Mouse (Mus musculus): ENCODE results near the gene Gm26661. TPM values are rescaled to one million over a fixed set of nuclear protein-coding genes. Genes with fewer than 3 reads are reported as not detected.

Gm26661 gene
- polyA plus RNA-seq, 1 experiment from 2014 or later = not detected

DNA sequence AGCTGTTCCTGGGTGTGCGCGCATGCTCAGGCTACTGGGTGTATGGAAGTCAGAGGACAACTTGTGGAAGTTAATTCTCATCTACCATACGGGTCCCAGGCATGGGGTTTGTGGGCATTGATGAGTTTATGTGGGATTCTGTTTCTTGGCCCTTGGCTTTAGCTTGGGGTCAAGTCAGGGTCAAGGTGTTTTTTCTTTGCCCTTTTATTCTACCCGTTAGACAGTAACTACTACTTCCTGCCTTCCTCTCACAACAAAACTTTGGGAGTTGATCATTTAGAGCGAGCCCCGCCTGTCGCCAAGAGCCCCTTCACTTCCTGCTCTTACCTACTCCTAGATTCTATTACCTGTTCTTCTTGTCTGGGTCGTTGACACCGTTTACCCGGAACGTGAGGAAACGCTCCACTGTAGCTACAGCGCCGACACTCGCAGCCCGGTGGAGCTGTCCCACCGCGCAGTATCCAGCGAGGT, 291 bp upstream of the Gm26661 start:
- H3K27me3 ChIP-seq (ENCODE audit: control insufficient read depth, insufficient read depth, low read length) = no peaks in the 10 kb centered on the region
- H3K4me3 ChIP-seq (ENCODE audit: low read depth, low read length) = peak overlapping the region; percentile 30
- ATAC-seq (replicated peaks; ENCODE audit: insufficient number of reproducible peaks, low FRiP score, low TSS enrichment, low read depth) = no peak; the same call in 1 of the 2 replicates
- no peaks in the 10 kb centered on the region for H3K9me3 ChIP-seq (replicated peaks; ENCODE audit: control insufficient read depth, low read length)
- H3K4me1 ChIP-seq (ENCODE audit: control insufficient read depth, insufficient read depth, low read length) = no peaks in the 10 kb centered on the region
- no peaks in the 10 kb centered on the region for H3K36me3 ChIP-seq (replicated peaks; ENCODE audit: control insufficient read depth, insufficient read depth, low read depth, low read length)
- no peak overlapping the region for H3K9ac ChIP-seq (replicated peaks; ENCODE audit: low read length)
- peak overlapping the region; percentile 63 for H3K4me2 ChIP-seq (ENCODE audit: low read depth, low read length)
- WGBS = 14% methylated on average over 19 of the region's 19 CpGs
- no peak for DNase-seq (ENCODE audit: low spot score)
- no peak overlapping the region for H3K27ac ChIP-seq (replicated peaks; ENCODE audit: low read depth, low read length)

DNA sequence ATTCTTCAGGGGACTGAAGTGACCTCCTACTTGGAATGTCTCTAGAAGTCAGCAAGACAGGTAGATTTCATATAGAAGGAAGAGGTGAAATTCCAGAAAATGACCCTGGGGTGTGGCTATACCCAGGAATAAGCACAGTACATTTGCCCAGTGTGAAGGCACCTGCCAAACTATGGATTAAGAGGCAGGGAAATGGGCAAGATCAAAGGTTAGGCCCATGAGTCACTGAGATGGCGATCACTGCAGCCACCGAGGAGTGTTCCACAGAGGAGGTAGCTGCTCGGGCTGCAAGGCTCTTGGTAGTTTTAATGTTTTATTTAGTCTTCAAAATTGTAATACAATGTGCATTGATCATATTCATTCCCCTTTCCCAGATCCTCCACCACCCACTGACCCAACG, 4.6 kb downstream of the Gm26661 start:
- no peak for DNase-seq (ENCODE audit: low spot score)

DNA sequence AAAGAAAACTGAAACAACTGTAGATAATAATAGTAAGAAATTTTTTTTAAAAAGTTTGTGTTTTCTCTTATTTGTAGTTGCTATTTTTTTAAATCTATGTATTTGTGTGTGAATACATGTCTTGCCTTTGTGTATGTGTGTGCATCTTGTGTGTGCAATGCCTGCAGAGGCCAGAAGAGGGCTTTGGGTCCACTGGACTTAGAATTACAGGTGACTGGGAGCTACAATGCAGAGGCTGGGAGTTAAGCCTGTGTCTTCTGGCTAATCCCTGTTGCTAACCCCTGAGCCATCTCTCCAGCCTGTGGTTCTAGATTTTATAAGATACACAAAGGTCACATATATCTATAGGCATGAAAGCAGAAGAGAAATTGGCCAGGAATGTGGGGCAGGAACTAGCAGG, 9.2 kb downstream of the Gm26661 start:
- Histone ChIP-seq H3K4me2 (ENCODE audit: low read depth, low read length) (no peak overlapping the region), H3K9me3 (replicated peaks; ENCODE audit: control insufficient read depth, low read length) (no peaks in the 10 kb centered on the region), H3K36me3 (replicated peaks; ENCODE audit: control insufficient read depth, insufficient read depth, low read depth, low read length) (no peaks in the 10 kb centered on the region), H3K4me1 (ENCODE audit: control insufficient read depth, insufficient read depth, low read length) (no peaks in the 10 kb centered on the region), H3K27me3 (ENCODE audit: control insufficient read depth, insufficient read depth, low read length) (no peaks in the 10 kb centered on the region), H3K9ac (replicated peaks; ENCODE audit: low read length) (no peak overlapping the region), H3K4me3 (ENCODE audit: low read depth, low read length) (no peak overlapping the region), H3K27ac (replicated peaks; ENCODE audit: low read depth, low read length) (no peak overlapping the region)
- no peak for ATAC-seq (replicated peaks; ENCODE audit: insufficient number of reproducible peaks, low FRiP score, low TSS enrichment, low read depth)
- no peak for DNase-seq (ENCODE audit: low spot score)

More for the DNA sequence above, 4.6 kb downstream of the Gm26661 start:
- H3K9me3 ChIP-seq (replicated peaks; ENCODE audit: control insufficient read depth, low read length) = no peaks in the 10 kb centered on the region
- no peak overlapping the region for H3K9ac ChIP-seq (replicated peaks; ENCODE audit: low read length)
- ATAC-seq (replicated peaks; ENCODE audit: insufficient number of reproducible peaks, low FRiP score, low TSS enrichment, low read depth) = no peak
- no peaks in the 10 kb centered on the region for H3K36me3 ChIP-seq (replicated peaks; ENCODE audit: control insufficient read depth, insufficient read depth, low read depth, low read length)
- 83% methylated on average over 4 of the region's 4 CpGs for WGBS
- no peak overlapping the region for H3K4me3 ChIP-seq (ENCODE audit: low read depth, low read length)
- no peak overlapping the region for H3K27ac ChIP-seq (replicated peaks; ENCODE audit: low read depth, low read length)
- H3K27me3 ChIP-seq (ENCODE audit: control insufficient read depth, insufficient read depth, low read length) = no peaks in the 10 kb centered on the region
- no peak overlapping the region for H3K4me2 ChIP-seq (ENCODE audit: low read depth, low read length)
- H3K4me1 ChIP-seq (ENCODE audit: control insufficient read depth, insufficient read depth, low read length) = no peaks in the 10 kb centered on the region

DNA sequence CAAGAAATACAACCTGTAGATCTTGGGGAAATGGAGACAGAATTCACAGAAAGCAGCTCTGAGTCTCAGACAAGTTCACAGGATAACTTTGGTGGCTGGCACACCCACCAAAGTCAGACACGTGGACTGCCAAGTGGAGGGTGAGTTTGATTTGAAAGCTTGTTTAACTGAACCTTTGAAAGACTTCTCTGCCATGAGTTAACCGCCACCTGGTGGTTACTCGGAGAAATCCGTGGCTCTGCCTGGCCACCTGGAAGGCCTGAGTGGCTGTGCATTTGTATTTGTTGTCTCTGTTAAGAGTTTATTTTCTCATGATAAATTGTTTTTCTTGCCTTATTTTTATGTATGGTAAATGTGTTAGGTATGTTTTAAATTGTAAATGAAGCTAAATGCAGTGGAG, 10.4 kb downstream of the Gm26661 start:
- Histone ChIP-seq H3K9ac (replicated peaks; ENCODE audit: low read length) (no peak overlapping the region), H3K27ac (replicated peaks; ENCODE audit: low read depth, low read length) (no peak overlapping the region), H3K27me3 (ENCODE audit: control insufficient read depth, insufficient read depth, low read length) (no peaks in the 10 kb centered on the region), H3K36me3 (replicated peaks; ENCODE audit: control insufficient read depth, insufficient read depth, low read depth, low read length) (no peaks in the 10 kb centered on the region), H3K4me2 (ENCODE audit: low read depth, low read length) (no peak overlapping the region), H3K4me1 (ENCODE audit: control insufficient read depth, insufficient read depth, low read length) (no peaks in the 10 kb centered on the region), H3K9me3 (replicated peaks; ENCODE audit: control insufficient read depth, low read length) (no peaks in the 10 kb centered on the region), H3K4me3 (ENCODE audit: low read depth, low read length) (no peak overlapping the region)
- peak; percentile 60 for DNase-seq (ENCODE audit: low spot score)
- no peak for ATAC-seq (replicated peaks; ENCODE audit: insufficient number of reproducible peaks, low FRiP score, low TSS enrichment, low read depth)
- 12% methylated on average over 4 of the region's 4 CpGs for WGBS

DNA sequence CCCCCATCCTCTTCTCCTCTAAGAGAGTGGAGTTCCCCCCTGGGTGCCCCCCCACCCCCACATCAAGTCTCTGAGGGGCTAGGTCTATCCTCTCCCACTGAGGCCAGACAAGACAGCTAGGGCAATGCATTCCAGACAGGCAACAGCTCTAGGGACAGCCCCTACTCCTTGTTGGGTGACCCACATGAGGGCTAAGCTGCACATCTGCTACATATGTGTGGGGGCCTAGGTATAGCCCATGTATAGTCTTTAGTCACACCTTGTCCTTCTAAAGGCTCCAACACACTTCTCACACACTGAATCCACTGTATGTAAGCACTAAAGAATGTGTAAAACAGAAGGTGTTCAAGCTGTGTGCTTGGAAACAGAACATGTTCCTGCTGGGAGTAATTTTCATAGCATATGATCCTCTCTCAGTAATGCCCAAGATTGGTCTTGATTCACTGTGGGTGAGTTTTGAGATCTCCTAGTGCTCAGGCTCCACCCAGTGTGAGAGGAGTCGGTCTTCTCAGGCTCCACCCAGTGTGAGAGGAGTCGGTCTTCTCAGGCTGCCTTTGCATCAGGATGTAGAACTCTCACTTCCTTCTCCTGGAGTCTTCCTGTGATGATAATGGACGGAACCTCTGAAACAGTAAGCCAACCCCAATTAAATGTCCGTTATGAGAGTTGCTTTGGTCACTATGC, 12.6 kb downstream of the Gm26661 start:
- Histone ChIP-seq H3K36me3 (replicated peaks; ENCODE audit: control insufficient read depth, insufficient read depth, low read depth, low read length) (no peaks in the 10 kb centered on the region), H3K27ac (replicated peaks; ENCODE audit: low read depth, low read length) (no peak overlapping the region), H3K4me3 (ENCODE audit: low read depth, low read length) (no peak overlapping the region), H3K9me3 (replicated peaks; ENCODE audit: control insufficient read depth, low read length) (no peaks in the 10 kb centered on the region), H3K4me2 (ENCODE audit: low read depth, low read length) (no peak overlapping the region), H3K9ac (replicated peaks; ENCODE audit: low read length) (no peak overlapping the region), H3K27me3 (ENCODE audit: control insufficient read depth, insufficient read depth, low read length) (no peaks in the 10 kb centered on the region), H3K4me1 (ENCODE audit: control insufficient read depth, insufficient read depth, low read length) (no peaks in the 10 kb centered on the region)
- DNase-seq (ENCODE audit: low spot score) (no peak), ATAC-seq (replicated peaks; ENCODE audit: insufficient number of reproducible peaks, low FRiP score, low TSS enrichment, low read depth) (no peak)
- WGBS = 65% methylated on average over 4 of the region's 4 CpGs

DNA sequence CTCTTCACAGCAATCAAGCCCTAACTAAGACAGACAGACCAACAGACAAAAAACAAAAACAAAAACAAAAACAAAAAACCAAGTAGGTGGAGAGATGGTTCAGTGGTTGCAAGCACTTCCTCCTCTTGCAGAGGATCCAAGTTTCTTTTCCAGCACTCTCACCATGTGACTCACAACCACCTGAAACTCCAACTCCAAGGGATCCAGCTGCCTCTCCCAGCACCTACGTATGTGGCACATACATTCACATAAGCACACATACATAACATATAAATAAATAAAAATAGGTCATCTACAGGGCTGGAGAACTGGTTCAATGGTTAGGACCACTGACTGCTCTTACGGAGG, 13.1 kb downstream of the Gm26661 start:
- no peaks in the 10 kb centered on the region for H3K9me3 ChIP-seq (replicated peaks; ENCODE audit: control insufficient read depth, low read length)
- no peaks in the 10 kb centered on the region for H3K27me3 ChIP-seq (ENCODE audit: control insufficient read depth, insufficient read depth, low read length)
- H3K4me2 ChIP-seq (ENCODE audit: low read depth, low read length) = no peak overlapping the region
- no peak overlapping the region for H3K27ac ChIP-seq (replicated peaks; ENCODE audit: low read depth, low read length)
- DNase-seq (ENCODE audit: low spot score) = no peak
- no peak for ATAC-seq (replicated peaks; ENCODE audit: insufficient number of reproducible peaks, low FRiP score, low TSS enrichment, low read depth)
- no peaks in the 10 kb centered on the region for H3K4me1 ChIP-seq (ENCODE audit: control insufficient read depth, insufficient read depth, low read length)
- H3K4me3 ChIP-seq (ENCODE audit: low read depth, low read length) = no peak overlapping the region
- H3K36me3 ChIP-seq (replicated peaks; ENCODE audit: control insufficient read depth, insufficient read depth, low read depth, low read length) = no peaks in the 10 kb centered on the region
- H3K9ac ChIP-seq (replicated peaks; ENCODE audit: low read length) = no peak overlapping the region
- 89% methylated on average over 2 of the region's 2 CpGs for WGBS

DNA sequence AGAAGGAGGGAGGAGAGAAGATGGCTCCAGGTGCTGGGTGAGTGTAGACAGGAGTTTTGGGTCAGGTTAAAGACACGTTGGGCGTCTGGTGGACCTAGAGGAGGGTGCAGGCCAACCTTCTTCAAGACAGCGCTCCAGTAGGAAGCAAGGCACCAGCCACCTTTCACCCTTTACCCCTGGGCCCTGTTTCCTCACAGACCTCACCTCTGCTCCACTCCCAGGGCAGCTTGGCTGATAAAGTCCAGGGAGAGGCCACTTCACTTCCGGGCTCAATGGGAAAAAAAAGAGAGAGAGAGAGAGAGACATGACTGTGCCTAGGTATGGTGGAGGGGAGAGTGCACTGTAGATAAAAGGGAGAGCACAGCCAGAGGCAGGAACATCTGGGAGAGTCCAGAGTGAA, 16.3 kb downstream of the Gm26661 start:
- no peak overlapping the region for H3K4me3 ChIP-seq (ENCODE audit: low read depth, low read length)
- H3K9me3 ChIP-seq (replicated peaks; ENCODE audit: control insufficient read depth, low read length) = no peaks in the 10 kb centered on the region
- no peak overlapping the region for H3K4me2 ChIP-seq (ENCODE audit: low read depth, low read length)
- no peaks in the 10 kb centered on the region for H3K4me1 ChIP-seq (ENCODE audit: control insufficient read depth, insufficient read depth, low read length)
- ATAC-seq (replicated peaks; ENCODE audit: insufficient number of reproducible peaks, low FRiP score, low TSS enrichment, low read depth) (no peak), DNase-seq (ENCODE audit: low spot score) (no peak)
- no peaks in the 10 kb centered on the region for H3K36me3 ChIP-seq (replicated peaks; ENCODE audit: control insufficient read depth, insufficient read depth, low read depth, low read length)
- no peak overlapping the region for H3K9ac ChIP-seq (replicated peaks; ENCODE audit: low read length)
- H3K27me3 ChIP-seq (ENCODE audit: control insufficient read depth, insufficient read depth, low read length) = no peaks in the 10 kb centered on the region
- 74% methylated on average over 4 of the region's 4 CpGs for WGBS
- no peak overlapping the region for H3K27ac ChIP-seq (replicated peaks; ENCODE audit: low read depth, low read length)

DNA sequence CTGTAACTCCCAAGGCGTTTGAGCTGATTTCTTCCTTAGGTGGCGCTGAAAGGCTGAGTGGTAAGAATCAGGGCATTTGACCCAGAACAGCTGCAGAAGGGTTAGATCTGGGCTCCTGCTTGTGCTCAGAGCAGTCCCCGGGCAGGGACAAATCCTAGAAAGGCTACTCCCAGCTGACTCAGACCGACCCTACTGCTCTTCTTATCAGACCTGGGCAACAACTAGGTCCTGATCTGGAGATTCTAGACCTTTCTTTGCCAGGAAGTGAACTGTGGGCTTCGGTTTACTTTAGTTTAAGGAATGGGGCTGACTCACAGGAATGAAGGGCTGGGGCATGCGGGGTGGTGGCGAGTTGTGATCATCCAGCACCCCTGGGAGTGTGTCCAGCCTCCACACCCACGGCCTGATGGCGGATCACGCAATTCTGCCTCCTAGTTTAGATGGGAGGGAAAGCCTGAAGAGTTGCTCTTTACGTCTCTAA, 17.2 kb downstream of the Gm26661 start:
- Histone ChIP-seq H3K27ac (replicated peaks; ENCODE audit: low read depth, low read length) (no peak overlapping the region), H3K4me1 (ENCODE audit: control insufficient read depth, insufficient read depth, low read length) (no peaks in the 10 kb centered on the region), H3K9me3 (replicated peaks; ENCODE audit: control insufficient read depth, low read length) (no peaks in the 10 kb centered on the region), H3K36me3 (replicated peaks; ENCODE audit: control insufficient read depth, insufficient read depth, low read depth, low read length) (no peaks in the 10 kb centered on the region), H3K9ac (replicated peaks; ENCODE audit: low read length) (no peak overlapping the region), H3K4me2 (ENCODE audit: low read depth, low read length) (no peak overlapping the region), H3K4me3 (ENCODE audit: low read depth, low read length) (no peak overlapping the region), H3K27me3 (ENCODE audit: control insufficient read depth, insufficient read depth, low read length) (no peaks in the 10 kb centered on the region)
- ATAC-seq (replicated peaks; ENCODE audit: insufficient number of reproducible peaks, low FRiP score, low TSS enrichment, low read depth) = no peak
- 72% methylated on average over 11 of the region's 11 CpGs for WGBS
- no peak for DNase-seq (ENCODE audit: low spot score)

All from embryonic facial prominence, embryonic 11.5 days (tissue).